Mouse (Mus musculus): ENCODE measurements around the gene Abcc12.

Gene Abcc12

GRCm38 (mm10) chr8:86535791-86536662 is 44.5 kb downstream of the Abcc12 start:
- in situ Hi-C loops (cut with MboI; ENCODE audit: unreplicated experiment in 2 of 2): no loop called here

GRCm38 (mm10) chr8:86535068-86535560 is 45.4 kb downstream of the Abcc12 start:
- in situ Hi-C loops (cut with MboI; ENCODE audit: unreplicated experiment in 2 of 2): no loop called here

DNA sequence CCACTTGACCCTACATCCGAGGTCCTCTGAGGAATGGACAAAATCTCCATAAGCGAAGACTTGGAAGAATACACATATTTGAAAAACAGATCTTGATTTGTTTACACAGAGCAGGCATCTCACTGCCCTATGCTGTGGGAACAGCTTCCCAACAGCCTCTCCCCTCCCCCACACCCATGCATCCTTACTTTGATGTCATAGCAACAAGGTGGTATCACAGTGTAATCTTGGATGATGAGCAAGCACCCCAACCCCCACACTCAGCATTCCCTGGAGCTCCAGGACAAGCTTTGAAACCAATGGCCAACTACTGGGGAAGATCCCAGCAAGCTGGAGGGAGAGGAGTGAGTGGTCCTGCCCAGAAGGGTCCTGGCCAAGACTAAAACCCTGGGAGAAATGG is 50.8 kb downstream of the Abcc12 start:
- in situ Hi-C loops (cut with MboI; ENCODE audit: unreplicated experiment in 2 of 2): no loop called here

DNA sequence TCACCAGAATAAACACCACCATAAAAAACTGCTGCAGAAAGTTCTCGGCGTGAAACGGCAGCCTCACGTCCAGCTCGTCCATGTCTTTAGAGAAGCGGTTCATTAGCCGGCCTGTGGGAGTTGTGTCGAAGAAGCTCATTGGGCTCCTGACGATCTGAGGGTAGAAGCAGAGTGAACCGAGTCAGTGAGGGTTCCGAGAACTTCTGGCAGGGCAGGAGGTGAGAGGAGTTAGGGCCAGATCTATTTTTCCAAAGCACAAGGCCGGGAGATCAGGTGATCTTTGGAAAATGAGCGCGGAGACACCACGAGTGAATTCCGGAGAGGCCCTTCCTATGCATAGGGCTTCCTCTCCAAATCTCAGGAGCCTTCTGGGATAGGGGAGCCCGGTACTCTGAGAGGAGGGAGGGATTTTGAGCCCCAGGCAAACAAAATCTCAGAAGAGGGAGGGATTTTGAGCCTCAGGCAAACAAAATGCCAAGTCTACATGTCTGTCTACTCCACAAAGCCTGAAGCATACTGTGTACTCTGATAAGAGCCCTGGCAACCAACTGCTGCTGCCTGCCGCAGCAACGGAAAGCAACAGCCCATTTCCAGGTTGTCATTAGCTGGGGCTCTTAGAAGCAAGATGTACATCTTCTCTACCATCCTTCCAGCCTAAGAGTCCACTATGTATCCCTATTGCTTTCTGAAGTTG is 53.0 kb downstream of the Abcc12 start:
- in situ Hi-C loops (cut with MboI; ENCODE audit: unreplicated experiment in 2 of 2): no loop called here

DNA sequence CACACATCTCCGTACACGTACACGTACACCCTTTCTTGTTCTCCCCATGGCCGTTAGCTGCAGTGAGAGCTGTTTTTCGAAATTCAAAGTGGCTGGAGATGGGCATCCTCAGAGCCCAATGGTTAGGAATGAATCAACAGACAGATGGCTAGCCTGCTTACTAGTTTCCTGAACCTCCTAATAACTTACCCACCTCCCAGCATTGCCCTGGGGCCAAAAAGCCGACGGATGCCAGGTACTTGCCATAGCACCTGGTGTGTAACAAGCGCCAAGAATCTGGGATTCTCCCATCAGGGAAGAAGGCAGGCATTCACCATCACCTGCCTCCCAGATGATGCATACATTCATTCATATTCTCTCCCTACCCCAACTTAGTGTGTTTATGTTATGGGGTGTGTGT is 53.7 kb downstream of the Abcc12 start:
- in situ Hi-C loops (cut with MboI; ENCODE audit: unreplicated experiment in 2 of 2): no loop called here

- in situ Hi-C loops (cut with MboI; ENCODE audit: unreplicated experiment in 2 of 2): no loop called here
These were observed 66.3 kb downstream of the Abcc12 start for GRCm38 (mm10) chr8:86514203-86514602.

DNA sequence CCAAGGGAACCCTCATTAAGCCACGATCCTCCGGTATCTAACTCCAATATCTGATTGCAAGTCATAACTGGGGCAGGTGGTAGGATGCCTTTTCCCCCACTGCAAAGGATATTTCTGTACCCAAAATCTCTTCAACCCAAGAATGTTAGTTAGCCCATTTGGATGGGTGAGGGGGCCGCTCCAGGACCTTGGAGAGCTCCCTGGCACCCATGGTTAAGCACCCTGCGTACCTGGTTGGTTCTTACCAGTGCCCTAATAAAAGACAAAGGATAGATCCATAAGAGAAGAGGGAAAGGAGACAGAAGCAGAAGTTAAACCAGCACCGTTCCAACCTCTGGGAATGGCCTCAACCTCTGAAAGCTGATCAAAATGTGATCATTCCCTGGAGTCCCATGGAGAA is 67.6 kb downstream of the Abcc12 start:
- in situ Hi-C loops (cut with MboI; ENCODE audit: unreplicated experiment in 2 of 2): no loop called here

GRCm38 (mm10) chr8:86512131-86512792 is 68.2 kb downstream of the Abcc12 start:
- in situ Hi-C loops (cut with MboI; ENCODE audit: unreplicated experiment in 2 of 2): no loop called here

DNA sequence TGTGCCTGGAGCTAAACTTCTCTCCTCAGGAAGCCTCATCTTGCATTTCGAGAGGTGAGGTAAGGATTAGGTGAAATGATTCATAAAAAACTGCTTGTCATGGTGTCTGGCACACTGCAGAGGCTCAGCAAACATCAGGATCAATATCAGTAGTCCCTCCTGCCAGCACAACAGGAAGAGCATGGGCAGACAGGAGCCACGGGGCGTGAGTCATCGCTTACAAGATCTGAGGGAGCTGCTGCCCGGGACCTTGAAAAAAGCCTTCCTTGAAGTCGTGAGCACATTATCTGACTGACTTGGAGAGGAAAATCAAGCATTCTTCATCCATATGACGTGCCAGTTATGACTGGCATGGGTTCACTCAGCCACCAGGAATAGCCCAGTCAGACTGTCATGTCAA is 79.1 kb downstream of the Abcc12 start:
- in situ Hi-C loops (cut with MboI; ENCODE audit: unreplicated experiment in 2 of 2): no loop called here

DNA sequence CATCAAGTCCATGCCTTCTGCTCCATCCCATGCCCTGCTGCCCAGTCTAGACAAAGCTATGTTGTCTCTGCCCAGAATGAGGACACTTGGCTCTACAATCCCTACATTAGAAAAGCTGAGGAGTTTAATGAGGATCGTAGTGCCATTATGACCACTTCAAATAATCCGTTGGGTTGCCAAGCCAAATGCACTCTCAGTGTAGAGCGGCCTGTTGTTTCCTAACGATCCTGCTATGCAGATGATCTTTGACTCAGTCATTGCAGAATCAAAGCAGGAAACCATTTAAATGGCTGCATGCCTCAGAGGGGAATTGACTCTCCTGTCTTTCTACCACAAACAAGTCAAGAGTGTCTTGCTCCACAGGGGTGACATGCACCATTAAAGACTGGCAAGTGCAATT is 85.4 kb downstream of the Abcc12 start:
- in situ Hi-C loops (cut with MboI; ENCODE audit: unreplicated experiment in 2 of 2): no loop called here

DNA sequence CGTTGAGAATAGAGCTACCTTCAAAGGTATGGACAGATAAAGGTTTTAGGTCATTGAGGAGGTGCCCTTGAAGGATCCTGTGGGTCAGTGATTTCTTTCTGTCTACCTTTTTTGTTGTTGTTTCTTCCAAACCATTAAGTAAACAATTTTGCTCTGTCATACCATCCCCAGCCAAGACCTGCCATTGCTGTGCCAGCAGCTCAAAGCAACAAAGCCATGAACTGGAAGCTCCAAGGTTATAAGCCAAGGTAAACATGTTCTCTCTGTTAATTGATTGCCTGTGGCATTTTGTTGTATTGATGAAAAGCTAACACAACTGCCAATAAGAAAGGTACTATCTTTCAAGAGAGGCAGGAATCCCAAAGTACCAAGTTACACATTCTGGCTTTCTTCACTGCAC is 86.6 kb downstream of the Abcc12 start:
- in situ Hi-C loops (cut with MboI; ENCODE audit: unreplicated experiment in 2 of 2): no loop called here

DNA sequence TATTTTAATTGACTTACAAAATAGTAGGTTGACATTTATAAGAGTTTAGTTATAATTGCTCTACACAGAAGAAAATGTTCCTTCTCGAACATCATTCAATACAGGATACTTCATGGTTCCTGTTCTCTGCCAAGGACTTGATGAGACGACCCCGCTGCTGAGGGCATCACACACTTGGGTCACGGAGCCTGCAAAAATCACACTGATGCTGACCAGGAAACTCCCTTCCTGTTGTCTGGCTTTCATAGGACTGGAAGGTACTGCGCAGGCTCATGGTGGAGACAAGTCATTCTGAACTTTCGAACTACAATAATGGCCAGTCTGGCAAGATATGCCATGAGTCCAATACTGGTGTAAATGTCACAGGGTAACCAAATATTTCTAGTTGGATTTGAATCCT is 95.1 kb downstream of the Abcc12 start:
- in situ Hi-C loops (cut with MboI; ENCODE audit: unreplicated experiment in 2 of 2): no loop called here

DNA sequence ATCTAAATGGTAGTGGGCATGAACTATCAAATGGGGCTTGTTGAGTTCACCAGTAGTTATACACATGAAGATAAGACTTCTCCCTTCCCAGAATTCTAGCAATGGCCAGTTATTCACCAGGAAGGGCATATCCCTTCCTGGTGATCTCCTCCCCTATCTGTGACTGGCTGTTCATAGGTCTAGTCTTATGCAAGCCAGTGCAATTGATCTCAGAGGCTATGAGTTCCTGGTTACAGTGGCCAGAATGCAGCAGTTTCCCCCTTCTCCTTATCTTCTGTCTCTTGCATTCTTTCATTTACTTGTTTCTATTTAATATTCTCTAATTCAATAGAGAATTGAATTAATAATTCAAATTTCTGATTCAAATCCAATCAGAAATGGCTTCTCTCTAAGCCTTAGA is 96.2 kb downstream of the Abcc12 start:
- in situ Hi-C loops (cut with MboI; ENCODE audit: unreplicated experiment in 2 of 2): no loop called here

DNA sequence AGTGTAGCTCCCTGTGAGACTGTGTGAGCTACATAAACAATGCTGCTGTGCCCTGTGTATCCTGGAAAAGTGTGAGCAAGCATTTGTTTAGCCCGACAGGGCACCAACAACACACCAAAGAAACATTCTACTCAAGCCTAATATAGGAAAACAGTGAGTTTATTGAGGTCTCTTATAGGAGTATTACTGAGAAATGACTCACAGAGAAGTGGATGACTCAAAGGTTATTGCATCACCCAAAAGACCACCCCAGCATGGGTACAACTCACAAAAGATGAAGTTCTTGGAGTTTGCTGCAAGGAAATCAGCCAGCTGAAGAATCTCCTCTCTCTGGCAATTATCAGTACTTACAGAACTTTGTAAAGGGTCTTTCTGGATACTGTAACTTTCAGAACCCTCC is 98.4 kb downstream of the Abcc12 start:
- in situ Hi-C loops (cut with MboI; ENCODE audit: unreplicated experiment in 2 of 2): no loop called here

DNA sequence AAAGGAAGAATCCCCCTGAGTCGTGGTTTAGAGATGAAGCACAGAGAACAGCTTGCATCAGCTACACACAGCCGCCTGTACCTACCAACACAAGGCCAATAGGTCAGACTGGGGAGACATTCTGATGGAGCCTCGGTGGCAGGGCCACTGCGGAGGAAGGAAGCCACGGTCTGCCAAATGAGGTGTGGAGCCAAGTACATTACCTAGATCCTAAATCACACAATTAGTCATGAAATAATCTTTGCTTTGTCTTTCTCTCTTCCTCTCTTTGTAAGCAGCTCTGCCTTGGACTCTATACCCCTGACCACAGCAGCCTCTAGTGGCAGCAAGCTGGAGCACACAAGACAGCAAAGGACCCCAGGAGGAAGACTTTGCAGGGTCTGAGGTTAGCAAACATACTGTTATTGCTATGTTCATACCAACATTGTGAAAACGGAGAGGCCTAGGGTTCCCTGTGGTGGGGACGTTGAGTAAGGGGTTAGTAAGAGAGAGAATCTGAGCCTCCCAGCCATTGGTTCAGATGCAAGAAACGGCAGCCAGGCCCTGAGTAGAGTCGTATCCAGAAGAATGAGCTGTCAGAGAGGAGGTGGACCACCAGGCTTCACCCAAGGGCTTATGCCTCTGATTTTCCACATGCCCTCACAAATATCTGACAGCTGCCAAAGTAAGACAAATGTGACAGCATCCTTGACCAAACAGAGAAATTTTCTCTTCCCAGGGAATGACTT is 104.6 kb downstream of the Abcc12 start:
- in situ Hi-C loops (cut with MboI; ENCODE audit: unreplicated experiment in 2 of 2): no loop called here

DNA sequence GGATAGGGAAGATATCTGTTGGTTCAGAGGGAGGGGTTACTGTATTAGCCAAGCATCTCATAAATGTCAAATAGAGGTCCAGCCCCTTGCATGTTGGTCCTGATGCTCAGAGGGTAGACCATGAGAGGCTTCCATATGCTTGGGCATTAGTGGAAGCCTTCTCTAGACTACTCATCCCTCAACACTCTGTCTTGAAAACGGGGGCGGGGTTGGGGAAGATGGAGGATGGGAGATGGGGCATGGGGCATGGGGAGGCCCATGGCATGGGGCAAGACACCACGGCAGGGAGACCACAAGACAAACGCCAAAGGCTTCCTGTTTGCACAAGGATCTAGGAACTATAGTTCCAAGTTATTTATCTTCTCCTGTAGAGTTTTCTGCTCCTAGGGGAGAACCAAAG is 106.0 kb downstream of the Abcc12 start:
- in situ Hi-C loops (cut with MboI; ENCODE audit: unreplicated experiment in 2 of 2): no loop called here

DNA sequence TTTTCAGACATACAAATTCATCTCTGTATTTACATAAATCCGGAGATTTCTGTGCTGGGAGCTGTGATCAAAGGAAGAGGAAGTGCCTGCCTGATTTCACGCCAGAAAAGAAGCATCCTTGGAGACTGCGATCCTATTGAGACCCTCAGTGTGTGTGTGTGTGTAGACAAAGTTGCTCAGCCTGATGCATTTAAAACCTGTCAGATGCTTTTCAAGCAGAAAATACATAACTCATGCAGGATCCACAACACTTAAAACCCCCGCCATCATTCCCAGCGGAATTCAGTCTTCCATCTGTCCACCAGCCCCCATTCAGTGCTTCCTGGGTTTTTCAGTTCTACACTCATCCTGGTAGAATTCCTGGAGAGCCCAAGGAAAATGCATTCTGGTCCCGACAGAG is 107.4 kb downstream of the Abcc12 start:
- in situ Hi-C loops (cut with MboI; ENCODE audit: unreplicated experiment in 2 of 2): no loop called here

GRCm38 (mm10) chr8:86470717-86471116 is 109.8 kb downstream of the Abcc12 start:
- in situ Hi-C loops (cut with MboI; ENCODE audit: unreplicated experiment in 2 of 2): no loop called here

GRCm38 (mm10) chr8:86463215-86463614 is 117.3 kb downstream of the Abcc12 start:
- in situ Hi-C loops (cut with MboI; ENCODE audit: unreplicated experiment in 2 of 2): no loop called here

- in situ Hi-C loops (cut with MboI; ENCODE audit: unreplicated experiment in 2 of 2): no loop called here
These were observed 120.1 kb downstream of the Abcc12 start for GRCm38 (mm10) chr8:86460372-86460771.
